Mouse (Mus musculus) layer of hippocampus, adult 18-20 months (tissue): ENCODE measurements around the gene Ppp3r2. TPM values are rescaled to one million over a fixed set of nuclear protein-coding genes. Genes with fewer than 3 reads are reported as not detected.

Source experiments
- total RNA-seq, 2 experiments: library from RNA; stranded (reverse); gene quantifications; 2 replicates each; pipeline ENCODE4 v1.2.3; 2021

Ppp3r2 gene
- total RNA-seq, 2 experiments from 2014 or later = 0.32 to 0.36 TPM

Other genes with a start within 250 kb of the Ppp3r2 start
- not detected for gene Acnat1, start 208.1 kb downstream of the Ppp3r2 start, total RNA-seq
- under 1 TPM; 0.18 to 0.37 TPM for gene Baat, start 175.5 kb downstream of the Ppp3r2 start, total RNA-seq
- gene Mrpl50, start 160.9 kb downstream of the Ppp3r2 start, total RNA-seq = 10 to 100 TPM; 32.9 to 33.6 TPM
- 10 to 100 TPM; 30.1 to 37.3 TPM for gene Zfp189, start 160.8 kb downstream of the Ppp3r2 start, total RNA-seq
- gene Aldob, start 132.5 kb downstream of the Ppp3r2 start, total RNA-seq = 1 to 10 TPM; 1.9 to 2.1 TPM
- gene Tmem246, start 84.1 kb downstream of the Ppp3r2 start, total RNA-seq = 10 to 100 TPM; 75.4 to 77.1 TPM
- gene Rnf20, start 50.0 kb downstream of the Ppp3r2 start, total RNA-seq = 10 to 100 TPM; 68.9 to 72.2 TPM
- 10 to 100 TPM; 31.2 to 31.5 TPM for gene Grin3a, start 163.7 kb upstream of the Ppp3r2 start, total RNA-seq